Mouse (Mus musculus) CH12.LX (cell line): ENCODE data around the gene Gng8. TPM values are rescaled to one million over a fixed set of nuclear protein-coding genes. Genes with fewer than 3 reads are reported as not detected.
A peak's percentile ranks its signal among the peaks of the same experiment; 100 is the strongest.

Source experiments
- DNase-seq: peaks from one replicate; pipeline ENCODE4 v3.0.0-alpha.2; 2013; ENCODE audit errors: extremely low read depth
- H3K27ac ChIP-seq: 2 replicates; pipeline ENCODE4 v1.5.1; 2012; ENCODE audit warnings: low read depth, mild to moderate bottlenecking, control low read depth, moderate library complexity; ENCODE audit not compliant: insufficient read depth
- H3K27me3 ChIP-seq: replicated peaks from 2 replicates; pipeline ENCODE3; 2012; ENCODE audit warnings: inconsistent platforms
- H3K36me3 ChIP-seq, 2 experiments: replicated peaks in 1 of 2; 2 replicates each; pipeline versions ENCODE3 to v1.6.1; 2012; ENCODE audit warnings: inconsistent platforms in 1 of 2, low read length in 1 of 2, mild to moderate bottlenecking in 1 of 2, mixed read lengths in 1 of 2, moderate library complexity in 1 of 2; ENCODE audit not compliant: control insufficient read depth in 1 of 2, insufficient read depth in 1 of 2
- H3K4me1 ChIP-seq, 2 experiments: 2 replicates each; pipeline ENCODE4 v1.6.1; 2012; ENCODE audit warnings: inconsistent platforms in 1 of 2, moderate library complexity in 1 of 2; ENCODE audit not compliant: insufficient read depth in 2 of 2, control insufficient read depth in 1 of 2
- H3K4me2 ChIP-seq: 2 replicates; pipeline ENCODE4 v1.6.1; 2012; ENCODE audit warnings: low read depth, mild to moderate bottlenecking, control low read depth; ENCODE audit not compliant: poor library complexity, insufficient read depth, severe bottlenecking
- H3K4me3 ChIP-seq, 3 experiments: fragments of 150-350 bp in 1 of 3; sonication (generic) in 1 of 3; replicated peaks in 1 of 3; 2 replicates each; pipeline versions ENCODE3 to v1.5.1; 2011 to 2012; ENCODE audit warnings: low read depth in 2 of 3, low read length in 2 of 3, mild to moderate bottlenecking in 2 of 3, moderate library complexity in 2 of 3, control low read depth in 1 of 3, improper control_type of control experiment in 1 of 3, inconsistent platforms in 1 of 3, mixed read lengths in 1 of 3; ENCODE audit not compliant: poor library complexity in 1 of 3
- H3K79me2 ChIP-seq: replicated peaks from 2 replicates; pipeline ENCODE4 v1.6.1; 2012; ENCODE audit warnings: mild to moderate bottlenecking, moderate library complexity; ENCODE audit not compliant: control insufficient read depth, poor library complexity, insufficient read depth, severe bottlenecking; ENCODE audit errors: extremely low read depth
- H3K9ac ChIP-seq: 2 replicates; pipeline ENCODE4 v1.6.1; 2012; ENCODE audit warnings: low read depth, mild to moderate bottlenecking, control low read depth, moderate library complexity; ENCODE audit not compliant: insufficient read depth
- H3K9me3 ChIP-seq: replicated peaks from 2 replicates; pipeline ENCODE3; 2012; ENCODE audit warnings: low read length, inconsistent platforms, mixed read lengths
- BHLHE40 ChIP-seq: IDR thresholded peaks from 2 replicates; pipeline ENCODE4 v1.6.1; 2011; ENCODE audit warnings: mild to moderate bottlenecking, low read depth, low read length, improper control_type of control experiment
- CHD2 ChIP-seq: IDR thresholded peaks from 2 replicates; pipeline ENCODE4 v1.6.1; 2011; ENCODE audit warnings: low read length, improper control_type of control experiment
- CTCF ChIP-seq, 2 experiments: IDR thresholded peaks in 1 of 2; conservative IDR thresholded peaks in 1 of 2; 2 replicates each; pipeline ENCODE4 v1.5.1; 2011 to 2012; ENCODE audit warnings: low read depth in 2 of 2, low read length in 2 of 2, improper control_type of control experiment in 1 of 2, inconsistent platforms in 1 of 2, mild to moderate bottlenecking in 1 of 2, moderate library complexity in 1 of 2
- E2F4 ChIP-seq: IDR thresholded peaks from 2 replicates; pipeline ENCODE4 v1.6.1; 2011; ENCODE audit warnings: low read depth, low read length, improper control_type of control experiment; ENCODE audit not compliant: insufficient replicate concordance
- EP300 ChIP-seq: IDR thresholded peaks from 2 replicates; pipeline ENCODE4 v1.6.1; 2011; ENCODE audit warnings: low read length, improper control_type of control experiment
- ETS1 ChIP-seq: conservative IDR thresholded peaks from 2 replicates; pipeline ENCODE4 v1.6.1; 2012; ENCODE audit warnings: low read depth, mild to moderate bottlenecking, inconsistent platforms, low read length, improper control_type of control experiment, moderate library complexity
- IRF4 ChIP-seq: IDR thresholded peaks from 2 replicates; pipeline ENCODE4 v1.6.1; 2014; ENCODE audit warnings: low read depth, mild to moderate bottlenecking, inconsistent platforms, low read length, improper control_type of control experiment
- JUN ChIP-seq: IDR thresholded peaks from 2 replicates; pipeline ENCODE4 v1.6.1; 2011; ENCODE audit warnings: low read depth, mild to moderate bottlenecking, low read length, improper control_type of control experiment, moderate library complexity; ENCODE audit not compliant: insufficient read depth
- JUND ChIP-seq: conservative IDR thresholded peaks from 2 replicates; pipeline ENCODE4 v1.6.1; 2011; ENCODE audit warnings: low read depth, low read length, improper control_type of control experiment
- MAX ChIP-seq: IDR thresholded peaks from 2 replicates; pipeline ENCODE4 v1.6.1; 2011; ENCODE audit warnings: low read length, improper control_type of control experiment
- MEF2A ChIP-seq: IDR thresholded peaks from 2 replicates; pipeline ENCODE4 v1.6.1; 2014; ENCODE audit warnings: low read depth, mild to moderate bottlenecking, inconsistent platforms, low read length, improper control_type of control experiment, borderline replicate concordance
- MXI1 ChIP-seq: IDR thresholded peaks from 2 replicates; pipeline ENCODE4 v1.6.1; 2011; ENCODE audit warnings: mild to moderate bottlenecking, low read depth, low read length, improper control_type of control experiment
- MYC ChIP-seq: IDR thresholded peaks from 2 replicates; pipeline ENCODE4 v1.6.1; 2011; ENCODE audit warnings: low read depth, mild to moderate bottlenecking, improper control_type of control experiment, low read length
- PAX5 ChIP-seq: IDR thresholded peaks from 2 replicates; pipeline ENCODE4 v1.6.1; 2012; ENCODE audit warnings: low read length, inconsistent platforms, mixed read lengths
- POLR2AphosphoS2 ChIP-seq: IDR thresholded peaks from 2 replicates; pipeline ENCODE4 v1.6.1; 2011; ENCODE audit warnings: low read depth, low read length, improper control_type of control experiment
- TCF12 ChIP-seq: IDR thresholded peaks from 2 replicates; pipeline ENCODE4 v1.6.1; 2014; ENCODE audit warnings: low read depth, mild to moderate bottlenecking, inconsistent platforms, low read length, improper control_type of control experiment
- UBTF ChIP-seq: IDR thresholded peaks from 2 replicates; pipeline ENCODE4 v1.6.1; 2012; ENCODE audit warnings: low read depth, mild to moderate bottlenecking, inconsistent platforms, low read length, improper control_type of control experiment, moderate library complexity
- USF1 ChIP-seq: IDR thresholded peaks from 2 replicates; pipeline ENCODE4 v1.6.1; 2014; ENCODE audit warnings: low read depth, mild to moderate bottlenecking, inconsistent platforms, low read length, improper control_type of control experiment
- USF2 ChIP-seq: conservative IDR thresholded peaks from 2 replicates; pipeline ENCODE4 v1.6.1; 2011; ENCODE audit warnings: low read depth, low read length, improper control_type of control experiment
- ZC3H11A ChIP-seq: IDR thresholded peaks from 2 replicates; pipeline ENCODE4 v1.6.1; 2012; ENCODE audit warnings: low read depth, mild to moderate bottlenecking, inconsistent platforms, low read length, improper control_type of control experiment
- ZKSCAN1 ChIP-seq: IDR thresholded peaks from 2 replicates; pipeline ENCODE4 v1.6.1; 2012; ENCODE audit warnings: low read depth, inconsistent platforms, low read length, improper control_type of control experiment, borderline replicate concordance
- ZMIZ1 ChIP-seq: IDR thresholded peaks from 2 replicates; pipeline ENCODE4 v1.6.1; 2012; ENCODE audit warnings: low read depth, mild to moderate bottlenecking, inconsistent platforms, low read length, improper control_type of control experiment
- ZNF384 ChIP-seq: IDR thresholded peaks from 2 replicates; pipeline ENCODE4 v1.6.1; 2012; ENCODE audit warnings: low read depth, low read length, improper control_type of control experiment, inconsistent platforms
- dilution Hi-C: fragments of 300-500 bp; cut with MboI; formaldehyde crosslinking; loops from 2 replicates; pipeline ENCODE4 v1.14.3; 2020; ENCODE audit warnings: low sequenced_read_pairs; ENCODE audit not compliant: extremely low pct_unique_long_range_greater_than_20kb, extremely low pct_ligation_motif_present
- in situ Hi-C: fragments of 300-500 bp; cut with MboI; formaldehyde crosslinking; loops from 3 replicates; pipeline ENCODE4 v1.14.3; 2019; ENCODE audit warnings: low sequenced_read_pairs, low pct_ligation_motif_present, low pct_unique_long_range_greater_than_20kb, mixed read lengths
- polyA plus RNA-seq: library from polyadenylated mRNA; unstranded; fragments of >175 nt; gene quantifications from 2 replicates; pipeline ENCODE4 v1.2.1, GENCODE M21; 2012; ENCODE audit warnings: low read depth; ENCODE audit not compliant: insufficient read length
- total RNA-seq, 2 experiments: library from RNA; depleted of rRNA; stranded (reverse); fragments of 300-350 nt in 1 of 2; fragments of >200 nt in 1 of 2; gene quantifications; 2 replicates each; pipeline ENCODE4 v1.2.3; 2012 to 2014

Gene Gng8
- total and polyA plus RNA-seq, 3 experiments, result 0.25 to 2.4 TPM; not detected in 1

DNA sequence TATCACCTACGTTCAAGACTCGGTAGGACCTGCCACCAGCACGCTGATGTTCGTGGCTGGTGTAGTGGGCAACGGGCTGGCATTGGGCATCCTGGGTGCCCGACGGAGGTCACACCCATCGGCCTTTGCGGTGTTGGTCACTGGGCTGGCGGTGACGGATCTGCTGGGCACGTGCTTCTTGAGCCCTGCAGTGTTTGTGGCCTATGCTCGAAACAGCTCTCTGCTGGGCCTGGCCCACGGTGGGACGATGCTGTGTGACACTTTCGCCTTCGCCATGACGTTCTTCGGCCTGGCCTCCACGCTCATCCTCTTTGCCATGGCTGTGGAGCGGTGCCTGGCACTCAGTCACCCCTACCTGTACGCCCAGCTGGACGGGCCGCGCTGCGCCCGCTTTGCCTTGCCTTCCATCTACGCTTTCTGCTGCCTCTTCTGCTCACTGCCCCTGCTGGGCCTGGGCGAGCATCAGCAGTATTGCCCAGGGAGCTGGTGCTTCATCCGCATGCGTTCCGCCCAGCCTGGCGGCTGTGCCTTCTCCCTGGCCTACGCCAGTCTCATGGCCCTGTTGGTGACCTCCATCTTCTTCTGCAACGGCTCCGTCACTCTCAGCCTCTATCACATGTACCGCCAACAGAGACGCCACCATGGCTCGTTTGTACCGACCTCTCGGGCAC lies 15.4 kb downstream of the Gng8 start:
- dilution Hi-C loops (no loop called here), in situ Hi-C loops (loop anchor here (5.0 kb wide), 2 partner anchors 35 to 90 kb away; partner anchors contain the start of genes Fkrp and Strn4)
- DNase-seq, result no peak
- H3K79me2 ChIP-seq, result no peaks in the 10 kb centered on the region
- peak overlapping the region; percentile 42 for H3K9ac ChIP-seq
- H3K4me2 ChIP-seq, result peak overlapping the region; percentile 42
- no peaks in the 10 kb centered on the region for H3K9me3 ChIP-seq
- H3K4me1 ChIP-seq, result peaks cover 54 to 74% of the 10 kb centered on the region in 2 experiments
- H3K36me3 ChIP-seq, result peaks cover 3 to 28% of the 10 kb centered on the region in 2 experiments
- H3K27ac ChIP-seq, result peak overlapping the region; percentile 34
- H3K4me3 ChIP-seq, result peak overlapping the region; percentile 52 to 66 (median 63)
- no peaks in the 10 kb centered on the region for H3K27me3 ChIP-seq
- TF ChIP-seq MXI1 (peak; percentile 70), ZNF384 (no peak), BHLHE40 (peak; percentile 81), IRF4 (no peak), MEF2A (no peak), JUND (no peak), ZC3H11A (no peak), EP300 (no peak), UBTF (0 out of 2 replicates have a peak, but pooled peaks have one; percentile 61), USF2 (no peak), CHD2 (no peak), ETS1 (0 out of 2 replicates have a peak, but pooled peaks have one; percentile 22), USF1 (no peak), PAX5 (no peak), TCF12 (no peak), CTCF (conservative IDR thresholded peaks at IDR 0.05 in 1 of 2, IDR thresholded peaks at IDR 0.05 in 1 of 2; ENCODE audit: low read depth in 2 of 2, low read length in 2 of 2) (no peak), MAX (peak; percentile 73), JUN (no peak), MYC (0 out of 2 replicates have a peak, but pooled peaks have one; percentile 30), POLR2AphosphoS2 (no peak)

DNA sequence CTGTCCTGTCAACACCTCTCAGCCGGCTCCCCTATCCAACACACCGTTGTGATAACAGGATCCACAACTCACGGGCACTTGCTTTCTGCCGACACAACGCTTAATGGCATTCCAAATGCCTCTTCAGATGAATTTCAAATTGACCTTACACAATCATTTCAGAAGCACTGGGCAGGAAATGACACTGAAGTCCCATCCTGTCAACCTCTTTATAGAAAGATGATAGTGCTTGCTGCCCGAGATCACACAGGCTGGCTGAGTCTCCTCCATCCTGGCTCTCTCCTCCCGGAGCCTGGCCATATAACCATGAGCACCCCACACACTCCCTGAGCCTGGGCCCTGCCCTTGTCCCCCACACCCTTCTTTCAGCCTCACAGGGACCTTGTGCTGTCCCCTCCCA lies 16.3 kb downstream of the Gng8 start:
- Histone ChIP-seq H3K36me3 (peaks cover 3 to 34% of the 10 kb centered on the region in 2 experiments), H3K4me2 (peak overlapping the region; percentile 42), H3K4me1 (peaks cover 49 to 70% of the 10 kb centered on the region in 2 experiments), H3K27ac (no peak overlapping the region), H3K27me3 (no peaks in the 10 kb centered on the region), H3K79me2 (no peaks in the 10 kb centered on the region), H3K9me3 (no peaks in the 10 kb centered on the region), H3K9ac (peak overlapping the region; percentile 42), H3K4me3 (peak overlapping the region; percentile 52 to 66 (median 63))
- in situ Hi-C loops, result loop anchor here (5.0 kb wide), 2 partner anchors 36 to 91 kb away; partner anchors contain the start of genes Fkrp and Strn4
- no peak for DNase-seq
- TF ChIP-seq CTCF (conservative IDR thresholded peaks at IDR 0.05 in 1 of 2, IDR thresholded peaks at IDR 0.05 in 1 of 2; ENCODE audit: low read depth in 2 of 2, low read length in 2 of 2), result no peak
- TF ChIP-seq ZKSCAN1, result no peak
- TF ChIP-seq IRF4, result 0 out of 2 replicates have a peak, but pooled peaks have one; percentile 30
- TF ChIP-seq BHLHE40, result 0 out of 2 replicates have a peak, but pooled peaks have one; percentile 6
- TF ChIP-seq ZMIZ1, result no peak
- no peak for TF ChIP-seq PAX5
- no peak for TF ChIP-seq E2F4
- no peak; the same call in 1 of the 2 replicates for TF ChIP-seq MXI1
- no peak for TF ChIP-seq EP300
- dilution Hi-C loops, result no loop called here
